Mouse (Mus musculus): ENCODE data around the gene Gm3573.
"Not testable (repeated sequence)": the region's sequence is repeated elsewhere in the genome, so short reads cannot be mapped to it uniquely, and the experiment has no call there.

Gm3573 gene

GRCm38 (mm10) chr14:42190691-42191090 lies at the start of gene Gm3573:
TSS of gene Gm3573 (minus strand) at chr14:42190791.
- DNase-seq (ENCODE audit: low spot score): not testable (repeated sequence)

GRCm38 (mm10) chr14:42216766-42217537 lies 26.4 kb upstream of the Gm3573 start:
- not testable (repeated sequence) for DNase-seq (ENCODE audit: low spot score)

GRCm38 (mm10) chr14:42183936-42184335 lies 6.7 kb downstream of the Gm3573 start:
- not testable (repeated sequence) for DNase-seq (ENCODE audit: low spot score)

- DNase-seq (ENCODE audit: low spot score): not testable (repeated sequence)
Observed at GRCm38 (mm10) chr14:42162522-42162921, 28.1 kb downstream of the Gm3573 start, which contains the start of gene Gm17027. TSS of gene Gm17027 (minus strand) at chr14:42162622.
